Mouse (Mus musculus): Measurements from ENCODE around the gene Pbp2. TPM values are rescaled to one million over a fixed set of nuclear protein-coding genes. Genes with fewer than 3 reads are reported as not detected.

The Pbp2 gene
- polyA plus RNA-seq, 1 experiment from 2014 or later, result not detected

- no peaks in the 10 kb centered on the region for H3K27me3 ChIP-seq (replicated peaks; ENCODE audit: control insufficient read depth, insufficient read depth, low read length)
- H3K27ac ChIP-seq (ENCODE audit: low read depth, low read length), result no peak overlapping the region
- no peak overlapping the region for H3K4me2 ChIP-seq (ENCODE audit: low read length)
- ATAC-seq (no peak), DNase-seq (ENCODE audit: low spot score) (no peak)
- H3K9me3 ChIP-seq (replicated peaks; ENCODE audit: control insufficient read depth, low read length), result no peaks in the 10 kb centered on the region
- no peaks in the 10 kb centered on the region for H3K36me3 ChIP-seq (ENCODE audit: control insufficient read depth, insufficient read depth, low read length)
- WGBS, result 67% methylated on average over 5 of the region's 5 CpGs
- no peak overlapping the region for H3K4me3 ChIP-seq (ENCODE audit: low read depth, low read length)
- no peak overlapping the region for H3K9ac ChIP-seq (ENCODE audit: low read length)
- no peaks in the 10 kb centered on the region for H3K4me1 ChIP-seq (ENCODE audit: control insufficient read depth, insufficient read depth, low read length)
Measured at GRCm38 (mm10) chr6:135312038-135312437, 1.8 kb upstream of the Pbp2 start.

GRCm38 (mm10) chr6:135304576-135305260, 5.5 kb downstream of the Pbp2 start:
- DNase-seq (ENCODE audit: low spot score), result no peak
- Histone ChIP-seq H3K9me3 (replicated peaks; ENCODE audit: control insufficient read depth, low read length) (no peaks in the 10 kb centered on the region), H3K4me1 (ENCODE audit: control insufficient read depth, insufficient read depth, low read length) (no peaks in the 10 kb centered on the region), H3K9ac (ENCODE audit: low read length) (no peak overlapping the region), H3K36me3 (ENCODE audit: control insufficient read depth, insufficient read depth, low read length) (no peaks in the 10 kb centered on the region), H3K27ac (ENCODE audit: low read depth, low read length) (no peak overlapping the region), H3K4me2 (ENCODE audit: low read length) (no peak overlapping the region), H3K4me3 (ENCODE audit: low read depth, low read length) (no peak overlapping the region), H3K27me3 (replicated peaks; ENCODE audit: control insufficient read depth, insufficient read depth, low read length) (no peaks in the 10 kb centered on the region)
- no peak for ATAC-seq
- WGBS, result 72% methylated on average over 7 of the region's 7 CpGs

GRCm38 (mm10) chr6:135302421-135303125, 7.6 kb downstream of the Pbp2 start:
- H3K27me3 ChIP-seq (replicated peaks; ENCODE audit: control insufficient read depth, insufficient read depth, low read length), result no peaks in the 10 kb centered on the region
- 95% methylated on average over 10 of the region's 10 CpGs for WGBS
- no peak for DNase-seq (ENCODE audit: low spot score)
- no peak overlapping the region for H3K27ac ChIP-seq (ENCODE audit: low read depth, low read length)
- H3K9ac ChIP-seq (ENCODE audit: low read length), result no peak overlapping the region
- no peak for ATAC-seq
- no peak overlapping the region for H3K4me2 ChIP-seq (ENCODE audit: low read length)
- no peak overlapping the region for H3K4me3 ChIP-seq (ENCODE audit: low read depth, low read length)
- H3K36me3 ChIP-seq (ENCODE audit: control insufficient read depth, insufficient read depth, low read length), result no peaks in the 10 kb centered on the region
- no peaks in the 10 kb centered on the region for H3K4me1 ChIP-seq (ENCODE audit: control insufficient read depth, insufficient read depth, low read length)
- no peaks in the 10 kb centered on the region for H3K9me3 ChIP-seq (replicated peaks; ENCODE audit: control insufficient read depth, low read length)

- H3K36me3 ChIP-seq (ENCODE audit: control insufficient read depth, insufficient read depth, low read length), result no peaks in the 10 kb centered on the region
- no peak overlapping the region for H3K27ac ChIP-seq (ENCODE audit: low read depth, low read length)
- no peak for DNase-seq (ENCODE audit: low spot score)
- no peaks in the 10 kb centered on the region for H3K9me3 ChIP-seq (replicated peaks; ENCODE audit: control insufficient read depth, low read length)
- H3K4me3 ChIP-seq (ENCODE audit: low read depth, low read length), result no peak overlapping the region
- no peak for ATAC-seq
- 84% methylated on average over 4 of the region's 4 CpGs for WGBS
- no peak overlapping the region for H3K9ac ChIP-seq (ENCODE audit: low read length)
- H3K27me3 ChIP-seq (replicated peaks; ENCODE audit: control insufficient read depth, insufficient read depth, low read length), result no peaks in the 10 kb centered on the region
- no peak overlapping the region for H3K4me2 ChIP-seq (ENCODE audit: low read length)
- no peaks in the 10 kb centered on the region for H3K4me1 ChIP-seq (ENCODE audit: control insufficient read depth, insufficient read depth, low read length)
Measured at GRCm38 (mm10) chr6:135300469-135300868, 9.7 kb downstream of the Pbp2 start.

- Histone ChIP-seq H3K4me2 (ENCODE audit: low read length) (no peak overlapping the region), H3K4me3 (ENCODE audit: low read depth, low read length) (no peak overlapping the region), H3K9me3 (replicated peaks; ENCODE audit: control insufficient read depth, low read length) (no peaks in the 10 kb centered on the region), H3K9ac (ENCODE audit: low read length) (no peak overlapping the region), H3K36me3 (ENCODE audit: control insufficient read depth, insufficient read depth, low read length) (no peaks in the 10 kb centered on the region), H3K27ac (ENCODE audit: low read depth, low read length) (no peak overlapping the region), H3K4me1 (ENCODE audit: control insufficient read depth, insufficient read depth, low read length) (no peaks in the 10 kb centered on the region), H3K27me3 (replicated peaks; ENCODE audit: control insufficient read depth, insufficient read depth, low read length) (no peaks in the 10 kb centered on the region)
- no peak for DNase-seq (ENCODE audit: low spot score)
- ATAC-seq, result no peak
- WGBS, result 88% methylated on average over 7 of the region's 7 CpGs
Measured at GRCm38 (mm10) chr6:135299024-135299550, 11.1 kb downstream of the Pbp2 start.

GRCm38 (mm10) chr6:135297570-135297969, 12.6 kb downstream of the Pbp2 start:
- H3K9me3 ChIP-seq (replicated peaks; ENCODE audit: control insufficient read depth, low read length), result no peaks in the 10 kb centered on the region
- no peak overlapping the region for H3K4me2 ChIP-seq (ENCODE audit: low read length)
- no peaks in the 10 kb centered on the region for H3K4me1 ChIP-seq (ENCODE audit: control insufficient read depth, insufficient read depth, low read length)
- no peak for ATAC-seq
- WGBS, result 84% methylated on average over 7 of the region's 7 CpGs
- H3K36me3 ChIP-seq (ENCODE audit: control insufficient read depth, insufficient read depth, low read length), result no peaks in the 10 kb centered on the region
- no peak overlapping the region for H3K4me3 ChIP-seq (ENCODE audit: low read depth, low read length)
- H3K9ac ChIP-seq (ENCODE audit: low read length), result no peak overlapping the region
- H3K27ac ChIP-seq (ENCODE audit: low read depth, low read length), result no peak overlapping the region
- no peaks in the 10 kb centered on the region for H3K27me3 ChIP-seq (replicated peaks; ENCODE audit: control insufficient read depth, insufficient read depth, low read length)
- DNase-seq (ENCODE audit: low spot score), result no peak

GRCm38 (mm10) chr6:135296267-135296666, 13.9 kb downstream of the Pbp2 start:
- Histone ChIP-seq H3K27me3 (replicated peaks; ENCODE audit: control insufficient read depth, insufficient read depth, low read length) (no peaks in the 10 kb centered on the region), H3K9ac (ENCODE audit: low read length) (no peak overlapping the region), H3K4me1 (ENCODE audit: control insufficient read depth, insufficient read depth, low read length) (no peaks in the 10 kb centered on the region), H3K36me3 (ENCODE audit: control insufficient read depth, insufficient read depth, low read length) (no peaks in the 10 kb centered on the region), H3K4me2 (ENCODE audit: low read length) (no peak overlapping the region), H3K27ac (ENCODE audit: low read depth, low read length) (no peak overlapping the region), H3K4me3 (ENCODE audit: low read depth, low read length) (no peak overlapping the region), H3K9me3 (replicated peaks; ENCODE audit: control insufficient read depth, low read length) (no peaks in the 10 kb centered on the region)
- ATAC-seq (no peak), DNase-seq (ENCODE audit: low spot score) (no peak)
- 84% methylated on average over 17 of the region's 17 CpGs for WGBS

GRCm38 (mm10) chr6:135295082-135295861, 14.9 kb downstream of the Pbp2 start:
- no peaks in the 10 kb centered on the region for H3K9me3 ChIP-seq (replicated peaks; ENCODE audit: control insufficient read depth, low read length)
- H3K36me3 ChIP-seq (ENCODE audit: control insufficient read depth, insufficient read depth, low read length), result no peaks in the 10 kb centered on the region
- H3K27ac ChIP-seq (ENCODE audit: low read depth, low read length), result no peak overlapping the region
- ATAC-seq (no peak), DNase-seq (ENCODE audit: low spot score) (no peak)
- H3K4me2 ChIP-seq (ENCODE audit: low read length), result no peak overlapping the region
- H3K27me3 ChIP-seq (replicated peaks; ENCODE audit: control insufficient read depth, insufficient read depth, low read length), result no peaks in the 10 kb centered on the region
- H3K4me3 ChIP-seq (ENCODE audit: low read depth, low read length), result no peak overlapping the region
- no peaks in the 10 kb centered on the region for H3K4me1 ChIP-seq (ENCODE audit: control insufficient read depth, insufficient read depth, low read length)
- 73% methylated on average over 11 of the region's 11 CpGs for WGBS
- no peak overlapping the region for H3K9ac ChIP-seq (ENCODE audit: low read length)

All from forebrain, embryonic 14.5 days (tissue).